Mouse (Mus musculus) neural tube, embryonic 15.5 days (tissue): ENCODE measurements at regions not wholly inside any gene's neighbourhood (a gene's known extent, or its start where the extent isn't known, plus 50 kb on each side); places are given as distances from the start of the nearest gene placed in this dataset.

Experiments used
- ATAC-seq: fragments of 200-750 bp; cut with Nextera tagmentation; 2 replicates; pipeline ENCODE4 v1.8.0; 2017; ENCODE audit warnings: mild to moderate bottlenecking, moderate TSS enrichment, moderate library complexity; ENCODE audit not compliant: low FRiP score
- H3K27ac ChIP-seq: fragments of 300-500 bp; sonication (generic); replicated peaks from 2 replicates; pipeline ENCODE4 v1.5.1; 2015; ENCODE audit warnings: mild to moderate bottlenecking, inconsistent platforms
- H3K27me3 ChIP-seq: fragments of 300-500 bp; sonication (generic); replicated peaks from 2 replicates; pipeline ENCODE4 v1.6.1; 2015; ENCODE audit warnings: inconsistent platforms
- H3K36me3 ChIP-seq: fragments of 300-500 bp; sonication (generic); 2 replicates; pipeline ENCODE4 v1.6.1; 2015; ENCODE audit warnings: inconsistent platforms
- H3K4me1 ChIP-seq: fragments of 300-500 bp; sonication (generic); 2 replicates; pipeline ENCODE4 v1.6.1; 2015; ENCODE audit warnings: inconsistent platforms
- H3K4me2 ChIP-seq: fragments of 300-500 bp; sonication (generic); 2 replicates; pipeline ENCODE4 v1.6.1; 2015; ENCODE audit warnings: inconsistent platforms, mild to moderate bottlenecking, moderate library complexity
- H3K4me3 ChIP-seq: fragments of 300-500 bp; sonication (generic); replicated peaks from 2 replicates; pipeline ENCODE4 v1.5.1; 2015; ENCODE audit warnings: mild to moderate bottlenecking, inconsistent platforms
- H3K9ac ChIP-seq: fragments of 300-500 bp; sonication (generic); replicated peaks from 2 replicates; pipeline ENCODE4 v1.6.1; 2015; ENCODE audit warnings: mild to moderate bottlenecking, inconsistent platforms
- H3K9me3 ChIP-seq: fragments of 300-500 bp; sonication (generic); replicated peaks from 2 replicates; pipeline ENCODE4 v1.6.1; 2016; ENCODE audit warnings: inconsistent platforms
- WGBS: fragments of 180-500 bp; shearing (Covaris S2); methylation state at CpG from one replicate; pipeline ENCODE4 v1.1.7; 2015; ENCODE audit warnings: mixed read lengths; 5-methylcytosine and 5-hydroxymethylcytosine counted together

DNA sequence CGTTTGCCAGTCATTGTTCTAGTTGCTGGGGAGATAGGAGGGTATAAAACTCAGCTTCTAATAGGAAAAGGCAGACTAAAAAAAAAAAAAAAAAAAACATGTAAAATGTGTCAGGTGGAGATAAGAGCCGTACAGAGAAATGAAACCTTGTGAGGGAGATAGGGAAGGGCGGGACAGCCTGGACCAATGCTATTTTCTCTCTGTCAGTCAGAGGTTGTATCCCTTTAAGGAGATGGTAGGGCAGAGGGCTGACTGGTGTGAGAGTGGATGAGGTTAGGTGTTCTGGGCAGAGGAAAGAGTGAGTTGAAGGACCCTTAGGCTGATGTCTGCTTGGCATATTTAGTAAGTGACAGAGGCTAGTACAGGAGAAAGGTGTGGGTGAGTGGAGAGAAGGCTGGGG, 169.2 kb upstream of the Serpine2 start:
- H3K4me1 ChIP-seq: peaks cover 11% of the 10 kb centered on the region
- no peaks in the 10 kb centered on the region for H3K36me3 ChIP-seq
- 90% methylated on average over 3 of the region's 3 CpGs for WGBS
- H3K9me3 ChIP-seq: no peaks in the 10 kb centered on the region; the same call in 1 of the 2 replicates
- no peak overlapping the region for H3K4me3 ChIP-seq
- no peak overlapping the region for H3K9ac ChIP-seq
- no peak overlapping the region for H3K27ac ChIP-seq
- H3K27me3 ChIP-seq: no peaks in the 10 kb centered on the region
- ATAC-seq: no peak
- H3K4me2 ChIP-seq: no peak overlapping the region

DNA sequence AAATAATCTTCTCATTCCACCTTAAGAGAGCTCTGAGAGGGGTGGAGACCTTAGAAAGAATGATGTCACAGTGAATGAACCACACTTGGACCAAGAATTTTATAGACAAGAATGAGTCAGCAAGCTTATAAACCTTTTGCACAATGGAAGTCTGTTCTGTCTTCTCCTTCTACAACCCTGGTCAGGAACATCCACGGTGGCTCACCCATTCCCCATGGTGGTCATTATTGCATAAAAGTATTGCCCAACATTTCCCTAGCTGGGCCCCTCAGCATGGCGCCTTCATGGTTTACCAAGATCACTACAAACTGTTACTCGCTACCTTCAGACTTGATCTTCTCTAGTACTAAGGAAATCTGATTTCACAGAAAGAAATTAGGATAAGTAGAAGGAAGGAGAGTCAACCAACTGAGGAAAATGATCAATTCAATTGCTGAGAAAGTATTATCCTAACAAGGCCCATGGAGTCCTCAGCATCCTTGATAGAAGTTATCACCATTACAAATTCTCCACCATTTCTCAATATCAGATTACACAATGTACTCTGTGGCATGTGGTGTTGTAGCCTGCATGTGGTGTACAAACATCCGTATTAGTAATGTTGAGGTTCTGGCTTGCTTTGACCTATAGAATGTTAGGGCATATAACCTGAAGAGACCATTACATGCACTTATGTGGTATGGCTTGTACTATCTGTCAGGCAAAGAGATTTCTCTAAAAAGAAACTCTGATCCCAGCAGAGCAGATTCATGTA, 165.1 kb upstream of the Serpine2 start:
- Histone ChIP-seq H3K36me3 (no peaks in the 10 kb centered on the region), H3K4me1 (peaks cover 4% of the 10 kb centered on the region; the same call in 1 of the 2 replicates), H3K27ac (no peak overlapping the region), H3K9ac (no peak overlapping the region), H3K4me2 (no peak overlapping the region), H3K27me3 (no peaks in the 10 kb centered on the region), H3K9me3 (no peaks in the 10 kb centered on the region; the same call in 1 of the 2 replicates), H3K4me3 (no peak overlapping the region)
- 91% methylated on average over 4 of the region's 4 CpGs for WGBS
- ATAC-seq: no peak

DNA sequence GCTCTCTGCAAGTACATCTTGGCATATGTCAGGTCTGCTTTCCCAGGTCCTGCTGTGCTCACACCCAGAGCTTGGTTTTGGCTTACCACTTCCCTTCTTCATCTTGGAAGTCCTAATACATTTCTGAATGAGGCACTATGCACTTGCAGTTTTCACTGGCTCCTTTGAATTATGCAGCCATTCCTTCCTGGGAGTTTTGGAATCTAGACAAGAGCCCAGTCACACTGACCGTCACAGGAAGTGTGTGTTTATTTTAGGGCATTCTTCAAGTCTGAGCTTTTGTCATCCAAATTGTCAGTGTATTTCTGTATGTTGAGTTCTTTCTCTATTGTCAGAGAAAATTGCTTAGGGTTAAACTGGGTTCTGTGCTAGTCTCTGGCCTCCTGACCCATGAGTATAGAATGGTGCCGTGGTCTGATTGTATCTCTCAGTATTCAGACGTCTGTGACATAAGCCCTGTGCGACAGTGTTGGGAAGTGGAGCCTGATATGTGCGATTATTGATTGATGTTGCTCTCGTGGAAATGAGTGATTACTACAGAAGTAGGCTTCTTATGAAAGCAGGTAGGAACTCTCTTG, 162.6 kb upstream of the Serpine2 start:
- 72% methylated on average over 6 of the region's 6 CpGs for WGBS
- H3K4me3 ChIP-seq: no peak overlapping the region
- no peak overlapping the region for H3K4me2 ChIP-seq
- H3K27me3 ChIP-seq: no peaks in the 10 kb centered on the region
- H3K9ac ChIP-seq: no peak overlapping the region
- H3K36me3 ChIP-seq: no peaks in the 10 kb centered on the region
- peaks cover 4% of the 10 kb centered on the region; the same call in 1 of the 2 replicates for H3K4me1 ChIP-seq
- no peak for ATAC-seq
- H3K9me3 ChIP-seq: no peaks in the 10 kb centered on the region; the same call in 1 of the 2 replicates
- H3K27ac ChIP-seq: no peak overlapping the region

DNA sequence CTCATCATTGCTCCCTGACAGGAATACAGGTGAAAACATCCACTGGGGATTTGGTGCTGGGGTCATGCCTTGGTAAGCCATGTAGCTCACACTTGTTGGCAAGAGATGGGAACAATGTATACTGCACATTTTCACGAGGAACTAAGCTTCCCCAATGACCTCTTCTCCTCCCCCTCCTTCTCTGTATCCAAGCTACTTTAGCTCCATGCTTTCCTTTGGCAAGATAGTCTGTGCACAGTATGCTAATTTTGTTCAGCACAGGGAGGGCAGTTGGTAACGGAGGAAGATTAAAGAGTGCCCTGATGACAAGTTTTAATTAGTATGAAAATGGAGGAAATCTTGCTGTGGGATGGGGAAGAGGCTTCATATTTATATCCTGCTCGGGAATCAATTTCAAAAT, 160.9 kb upstream of the Serpine2 start:
- H3K27me3 ChIP-seq: no peaks in the 10 kb centered on the region
- ATAC-seq: peak; percentile 65
- H3K4me3 ChIP-seq: no peak overlapping the region
- no peak overlapping the region for H3K9ac ChIP-seq
- peaks cover 4% of the 10 kb centered on the region; the same call in 1 of the 2 replicates for H3K4me1 ChIP-seq
- WGBS: 44% methylated on average over 3 of the region's 3 CpGs
- H3K4me2 ChIP-seq: no peak overlapping the region
- no peak overlapping the region for H3K27ac ChIP-seq
- H3K9me3 ChIP-seq: no peaks in the 10 kb centered on the region
- H3K36me3 ChIP-seq: no peaks in the 10 kb centered on the region

DNA sequence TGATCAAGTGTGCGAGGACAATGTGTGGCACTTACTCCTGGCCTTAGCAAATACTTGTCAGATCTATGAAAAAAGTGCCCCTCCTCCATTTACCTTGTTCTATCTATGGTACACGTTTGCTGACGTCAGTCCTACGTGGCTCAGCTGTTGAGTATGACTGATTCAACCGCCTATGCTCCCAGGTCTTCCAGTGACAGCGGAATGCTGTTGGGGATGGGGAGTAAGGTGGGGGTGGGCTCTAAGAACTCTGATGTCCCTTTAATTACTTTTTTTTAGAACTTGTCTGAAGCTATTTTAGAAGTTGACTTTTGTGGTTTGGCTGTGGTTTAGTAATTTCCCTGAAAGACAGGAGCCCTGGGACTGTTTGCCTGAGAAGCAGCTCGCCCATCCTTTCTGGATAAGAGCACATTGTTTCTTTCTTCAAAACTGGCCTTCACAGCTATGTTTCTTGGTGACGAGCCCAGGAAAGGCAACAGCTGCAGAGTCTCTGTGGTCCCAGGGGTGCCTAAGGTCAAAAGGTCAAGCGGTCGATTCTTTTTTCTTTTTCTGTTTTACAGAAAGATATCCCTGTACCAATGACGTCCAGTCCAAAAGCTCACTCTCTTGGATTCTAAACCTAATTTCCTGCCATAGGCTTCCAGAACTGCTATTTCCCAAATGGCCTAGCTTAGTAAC, 157.5 kb upstream of the Serpine2 start:
- H3K36me3 ChIP-seq: no peaks in the 10 kb centered on the region
- H3K4me3 ChIP-seq: no peak overlapping the region
- H3K9ac ChIP-seq: no peak overlapping the region
- H3K4me1 ChIP-seq: peaks cover 4% of the 10 kb centered on the region; the same call in 1 of the 2 replicates
- H3K9me3 ChIP-seq: no peaks in the 10 kb centered on the region
- no peaks in the 10 kb centered on the region for H3K27me3 ChIP-seq
- H3K27ac ChIP-seq: no peak overlapping the region
- no peak overlapping the region for H3K4me2 ChIP-seq
- no peak for ATAC-seq
- WGBS: 74% methylated on average over 11 of the region's 11 CpGs

DNA sequence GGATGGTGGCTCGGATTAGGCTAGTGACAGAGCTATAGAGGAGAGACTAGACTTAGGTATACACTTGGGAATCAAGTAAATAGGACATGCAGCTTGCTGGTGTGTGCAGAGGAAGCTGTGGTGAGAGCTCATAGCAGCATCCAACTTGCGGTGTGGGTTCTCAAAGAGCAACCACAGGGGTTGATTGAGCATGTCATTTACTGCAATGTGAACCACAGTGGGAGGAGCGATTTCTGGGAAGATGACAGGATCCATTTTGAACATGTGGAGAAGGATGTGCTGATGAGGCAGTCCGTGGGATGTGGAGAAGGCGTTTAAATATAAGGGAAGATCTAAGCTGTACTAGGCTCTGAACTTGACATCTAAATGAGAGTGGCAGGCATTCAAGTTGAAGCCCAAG, 154.5 kb upstream of the Serpine2 start:
- Histone ChIP-seq H3K4me1 (no peaks in the 10 kb centered on the region), H3K4me3 (no peak overlapping the region), H3K27ac (no peak overlapping the region), H3K36me3 (no peaks in the 10 kb centered on the region), H3K4me2 (no peak overlapping the region), H3K27me3 (no peaks in the 10 kb centered on the region), H3K9me3 (no peaks in the 10 kb centered on the region), H3K9ac (no peak overlapping the region)
- ATAC-seq: no peak
- 90% methylated on average over 5 of the region's 5 CpGs for WGBS

DNA sequence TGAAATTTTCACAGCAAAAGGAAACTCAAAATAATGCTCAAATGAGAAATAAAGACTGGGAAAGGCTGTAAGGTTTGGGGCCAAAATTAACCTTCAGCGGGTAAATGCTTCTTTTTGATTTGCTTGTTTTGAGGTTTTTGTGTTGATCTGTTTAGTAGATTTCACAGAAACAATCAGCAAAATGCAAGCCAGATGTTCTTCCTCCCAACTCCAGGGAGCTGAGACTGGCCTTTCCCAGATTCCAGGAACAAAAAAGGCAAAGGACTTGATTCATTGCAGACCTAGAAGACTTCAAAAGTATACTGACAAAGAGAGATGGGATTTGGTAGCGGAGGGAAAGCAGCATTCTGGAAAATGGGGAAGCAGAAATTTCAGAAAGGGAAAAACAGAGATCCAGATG, 153.6 kb upstream of the Serpine2 start:
- Histone ChIP-seq H3K4me3 (no peak overlapping the region), H3K27ac (no peak overlapping the region), H3K4me2 (no peak overlapping the region), H3K27me3 (no peaks in the 10 kb centered on the region), H3K9ac (no peak overlapping the region), H3K9me3 (no peaks in the 10 kb centered on the region), H3K36me3 (no peaks in the 10 kb centered on the region), H3K4me1 (no peaks in the 10 kb centered on the region)
- WGBS: 94% methylated on average over 2 of the region's 2 CpGs
- ATAC-seq: no peak

DNA sequence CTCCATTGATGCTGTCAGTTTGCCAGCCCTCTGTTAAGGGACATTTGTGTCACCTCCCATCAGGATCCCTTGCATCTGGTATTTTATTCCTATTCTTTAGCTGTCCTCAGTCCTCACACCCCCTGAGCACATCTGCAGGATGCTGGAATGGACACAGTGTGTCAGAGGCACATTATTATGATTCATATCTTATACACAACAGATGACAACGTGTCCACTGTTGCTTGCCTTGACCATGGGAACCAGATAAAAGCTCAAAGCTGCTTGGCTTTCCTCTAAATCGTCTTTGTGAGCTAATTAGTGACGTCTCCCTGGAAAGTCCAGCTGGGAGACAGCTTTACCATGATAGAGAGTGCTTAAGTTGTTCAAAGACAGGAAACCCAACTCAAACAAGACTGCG, 149.7 kb upstream of the Serpine2 start:
- 51% methylated on average over 4 of the region's 4 CpGs for WGBS
- Histone ChIP-seq H3K36me3 (no peaks in the 10 kb centered on the region), H3K4me2 (no peak overlapping the region), H3K4me1 (no peaks in the 10 kb centered on the region), H3K4me3 (no peak overlapping the region), H3K27ac (no peak overlapping the region), H3K27me3 (no peaks in the 10 kb centered on the region), H3K9ac (no peak overlapping the region), H3K9me3 (no peaks in the 10 kb centered on the region)
- no peak for ATAC-seq

DNA sequence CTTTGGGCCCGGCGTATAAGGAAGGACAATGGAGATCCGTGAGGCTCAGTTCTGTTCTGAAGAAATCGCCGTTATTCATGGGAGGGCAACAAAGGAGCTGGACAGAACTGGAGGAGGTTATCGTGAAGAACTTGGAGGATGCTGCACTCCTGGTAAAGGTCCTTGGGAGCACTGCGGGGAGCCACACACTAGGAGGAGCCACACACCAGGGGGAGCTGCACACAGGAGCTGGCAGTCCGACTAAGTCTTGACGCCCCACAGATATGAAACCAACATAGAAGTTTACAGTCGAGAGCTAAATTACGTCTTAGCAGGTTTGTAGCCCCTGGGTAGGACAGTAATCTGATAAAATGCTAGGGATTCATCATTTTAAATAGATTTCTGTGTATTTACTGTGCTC, 138.1 kb upstream of the Serpine2 start:
- no peak overlapping the region for H3K27ac ChIP-seq
- 79% methylated on average over 11 of the region's 11 CpGs for WGBS
- H3K4me3 ChIP-seq: no peak overlapping the region
- H3K4me2 ChIP-seq: no peak overlapping the region
- no peak for ATAC-seq
- H3K4me1 ChIP-seq: 0 out of 2 replicates have a peak, but pooled peaks cover 3% of the 10 kb centered on the region
- no peak overlapping the region for H3K9ac ChIP-seq
- H3K36me3 ChIP-seq: no peaks in the 10 kb centered on the region
- no peaks in the 10 kb centered on the region for H3K9me3 ChIP-seq
- H3K27me3 ChIP-seq: no peaks in the 10 kb centered on the region

DNA sequence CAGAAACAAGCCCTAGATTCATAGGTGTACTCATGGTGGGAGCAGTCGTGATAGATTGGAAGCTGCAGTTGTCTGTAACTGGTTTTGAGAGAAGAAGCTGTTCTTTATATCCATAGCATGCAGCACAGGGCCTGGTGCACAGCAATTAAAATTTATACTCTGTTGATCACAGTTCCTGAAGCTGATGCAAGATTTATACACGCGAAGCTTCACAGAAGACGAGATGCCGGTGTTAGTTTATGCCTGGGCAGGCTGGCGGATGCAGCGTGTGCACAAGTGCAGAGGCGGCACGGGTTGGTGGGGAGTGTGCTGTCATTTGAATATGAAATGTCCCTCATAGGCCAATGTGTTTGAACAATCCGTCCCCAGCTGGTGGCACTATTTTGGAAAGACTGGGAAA, 136.9 kb upstream of the Serpine2 start:
- H3K4me1 ChIP-seq: 0 out of 2 replicates have a peak, but pooled peaks cover 3% of the 10 kb centered on the region
- H3K27ac ChIP-seq: no peak overlapping the region
- 89% methylated on average over 10 of the region's 10 CpGs for WGBS
- no peaks in the 10 kb centered on the region for H3K27me3 ChIP-seq
- H3K9ac ChIP-seq: no peak overlapping the region
- no peak overlapping the region for H3K4me2 ChIP-seq
- no peak overlapping the region for H3K4me3 ChIP-seq
- H3K36me3 ChIP-seq: no peaks in the 10 kb centered on the region
- H3K9me3 ChIP-seq: no peaks in the 10 kb centered on the region
- no peak for ATAC-seq

DNA sequence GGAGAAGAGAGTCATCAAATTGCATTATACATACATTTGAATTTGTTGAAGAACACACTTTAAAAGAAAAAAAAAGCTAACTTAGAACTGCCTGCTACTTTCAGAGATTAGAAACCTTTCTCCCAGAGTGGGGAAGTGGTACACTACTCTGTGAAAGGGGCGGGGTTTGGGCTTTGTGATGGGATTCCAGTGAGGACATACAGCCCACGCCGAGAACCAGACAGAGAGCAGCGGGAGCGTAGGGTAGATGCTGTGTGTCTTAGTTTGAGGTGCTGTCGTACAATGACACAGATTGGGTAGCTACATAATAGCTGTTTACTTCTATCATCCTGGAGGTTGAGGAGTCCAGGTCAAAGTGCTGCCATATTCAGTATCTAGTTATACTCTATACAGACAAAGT, 136.5 kb upstream of the Serpine2 start:
- Histone ChIP-seq H3K9ac (no peak overlapping the region), H3K27me3 (no peaks in the 10 kb centered on the region), H3K4me2 (no peak overlapping the region), H3K4me1 (0 out of 2 replicates have a peak, but pooled peaks cover 3% of the 10 kb centered on the region), H3K27ac (no peak overlapping the region), H3K9me3 (no peaks in the 10 kb centered on the region), H3K36me3 (no peaks in the 10 kb centered on the region), H3K4me3 (no peak overlapping the region)
- no peak for ATAC-seq
- 97% methylated on average over 6 of the region's 6 CpGs for WGBS

DNA sequence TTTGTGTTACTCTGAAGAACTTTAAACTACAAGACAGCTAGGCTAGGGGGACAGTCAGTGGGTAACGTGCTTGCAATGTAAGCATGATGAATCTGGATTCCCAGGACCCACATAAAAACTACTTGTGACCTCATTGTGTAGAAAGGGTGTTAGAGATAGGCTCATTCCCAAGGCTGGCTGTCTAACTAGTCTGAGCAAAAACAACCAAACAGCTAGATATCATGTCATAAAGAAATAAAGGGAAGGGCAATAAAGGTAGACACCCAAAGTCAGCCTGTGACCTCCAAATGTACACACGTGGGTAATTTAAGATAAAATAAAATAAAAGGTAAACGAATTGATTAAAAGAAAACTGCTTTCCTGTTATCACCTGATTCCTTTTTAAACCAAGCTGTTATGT, 123.7 kb upstream of the Serpine2 start:
- H3K27me3 ChIP-seq: no peaks in the 10 kb centered on the region
- no peak overlapping the region for H3K4me3 ChIP-seq
- WGBS: 87% methylated on average over 3 of the region's 3 CpGs
- no peak overlapping the region for H3K27ac ChIP-seq
- H3K4me1 ChIP-seq: no peaks in the 10 kb centered on the region
- no peak overlapping the region for H3K9ac ChIP-seq
- H3K4me2 ChIP-seq: no peak overlapping the region
- no peaks in the 10 kb centered on the region for H3K36me3 ChIP-seq
- no peaks in the 10 kb centered on the region for H3K9me3 ChIP-seq
- ATAC-seq: no peak
